11 mouse cellular contexts compared by ENCODE assay signal in genomic region chr2:58516000-58516399, GRCm38 (mm10). TPM values are rescaled to one million over a fixed set of nuclear protein-coding genes. Genes with fewer than 3 reads are reported as not detected.
DNase-seq lines count a peak whose midpoint lies in the region; ATAC-seq and TF ChIP-seq lines count a peak whose summit lies in the region.
"Had no signal": no experiment of that assay in that cellular context is flagged by ENCODE, and none has a peak within 500 bp of the region (broad histone marks: within the 10 kb centered on the region; RNA-seq: fewer than 3 reads in every experiment).

No protein-coding gene starts in this region.

- peak overlapping the region; percentile 69 for H3K9ac ChIP-seq in heart, embryonic 13.5 days
- H3K9ac ChIP-seq in heart, embryonic 15.5 days = no peak overlapping the region
- H3K9ac ChIP-seq in neural tube, embryonic 15.5 days (replicated peaks) = no peak overlapping the region

- no peaks in the 10 kb centered on the region for H3K27me3 ChIP-seq in heart, embryonic 13.5 days (replicated peaks)
- no peaks in the 10 kb centered on the region for H3K27me3 ChIP-seq in heart, embryonic 15.5 days
- H3K27me3 ChIP-seq in neural tube, embryonic 15.5 days (replicated peaks) = no peaks in the 10 kb centered on the region

- peak overlapping the region; percentile 64 for H3K4me2 ChIP-seq in heart, embryonic 13.5 days
- H3K4me2 ChIP-seq in heart, embryonic 15.5 days = peak overlapping the region; percentile 42
- no peak overlapping the region for H3K4me2 ChIP-seq in neural tube, embryonic 15.5 days

- H3K9me3 ChIP-seq in heart, embryonic 13.5 days = no peaks in the 10 kb centered on the region
- H3K9me3 ChIP-seq in heart, embryonic 15.5 days (replicated peaks) = no peaks in the 10 kb centered on the region
- H3K9me3 ChIP-seq in neural tube, embryonic 15.5 days (replicated peaks) = no peaks in the 10 kb centered on the region

- WGBS in heart, embryonic 13.5 days = 12% methylated on average over 15 of the region's 15 CpGs
- WGBS in lung, adult 2 months = 30% methylated on average over 15 of the region's 15 CpGs
- 18% methylated on average over 15 of the region's 15 CpGs for WGBS in heart, embryonic 15.5 days
- 46% methylated on average over 15 of the region's 15 CpGs for WGBS in neural tube, embryonic 15.5 days

- peak; percentile 28; the same call in 1 of the 2 replicates for ATAC-seq in heart, embryonic 13.5 days (ENCODE audit: extremely low read depth, insufficient number of reproducible peaks, low FRiP score, low TSS enrichment)
- ATAC-seq in heart, embryonic 15.5 days (replicated peaks; ENCODE audit: insufficient number of reproducible peaks, insufficient read depth, low FRiP score, low read depth) = peak; percentile 56; the same call in 1 of the 2 replicates
- ATAC-seq in neural tube, embryonic 15.5 days (ENCODE audit: low FRiP score) = no peak

- peaks cover 95% of the 10 kb centered on the region for H3K4me1 ChIP-seq in heart, embryonic 13.5 days
- peaks cover 8% of the 10 kb centered on the region for H3K4me1 ChIP-seq in lung, adult 2 months (ENCODE audit: control insufficient read depth, insufficient read depth, low read length)
- peaks cover 67% of the 10 kb centered on the region for H3K4me1 ChIP-seq in heart, embryonic 15.5 days (replicated peaks)
- H3K4me1 ChIP-seq in neural tube, embryonic 15.5 days = peaks cover 6% of the 10 kb centered on the region; the same call in 1 of the 2 replicates

- peak overlapping the region; percentile 89 for H3K27ac ChIP-seq in heart, embryonic 13.5 days (replicated peaks)
- peak overlapping the region; percentile 77 for H3K27ac ChIP-seq in heart, embryonic 15.5 days
- H3K27ac ChIP-seq in neural tube, embryonic 15.5 days (replicated peaks) = peak overlapping the region; percentile 56; the same call in 1 of the 2 replicates

- H3K36me3 ChIP-seq in heart, embryonic 13.5 days = peaks cover 11% of the 10 kb centered on the region; the same call in 1 of the 2 replicates
- H3K36me3 ChIP-seq in heart, embryonic 15.5 days = no peaks in the 10 kb centered on the region
- H3K36me3 ChIP-seq in neural tube, embryonic 15.5 days = no peaks in the 10 kb centered on the region
- H3K36me3 ChIP-seq: G1E had no signal

- H3K4me3 ChIP-seq in heart, embryonic 13.5 days = peak overlapping the region; percentile 40
- no peak overlapping the region for H3K4me3 ChIP-seq in lung, adult 2 months (replicated peaks; ENCODE audit: extremely low read depth, low read depth, low read length)
- peak overlapping the region; percentile 16 for H3K4me3 ChIP-seq in heart, embryonic 15.5 days
- no peak overlapping the region for H3K4me3 ChIP-seq in neural tube, embryonic 15.5 days (replicated peaks)

- TF ChIP-seq CTCF in lung, adult 2 months (IDR thresholded peaks at IDR 0.05; ENCODE audit: insufficient read depth, low read length) = no peak

- no peak for TF ChIP-seq POLR2A in lung, adult 2 months (IDR thresholded peaks at IDR 0.05; ENCODE audit: borderline replicate concordance, extremely low read depth, low read depth, low read length)

- DNase-seq in heart, adult 9 months (ENCODE audit: low spot score in 2 of 2) = no peak
- DNase-seq in lung, postnatal 10 days = peak; percentile 36
- no peak for DNase-seq in lung, adult 2 months
- DNase-seq in thymus, postnatal 10 days (ENCODE audit: low spot score in 2 of 2) = no peak
- DNase-seq in right cerebral cortex, postnatal 25 days = no peak
- DNase-seq: adrenal gland, postnatal 36 days; kidney, adult 18-20 months had no signal

RNA-seq across cellular contexts. Expression of gene Gm17409, which starts 46.1 kb away (rescaled TPM):
- polyA plus RNA-seq in heart, embryonic 13.5 days (2015; fragmentation: Nextera tagmentation; extraction: Ambion mirVana) = 0.15 TPM in 1 of 2 replicates, not detected in the other
- not detected in 2 replicates for polyA plus RNA-seq in lung, adult 2 months (2012; rRNA removed)
- not detected in 2 replicates for polyA plus RNA-seq in heart, embryonic 15.5 days (2015; fragmentation: Nextera tagmentation; extraction: Ambion mirVana)
- not detected in 2 replicates for polyA plus RNA-seq in neural tube, embryonic 15.5 days (2015; fragmentation: Nextera tagmentation; extraction: Ambion mirVana)
- polyA plus RNA-seq: G1E had no signal

RNA-seq across cellular contexts. Expression of gene Acvr1, which starts 51.0 kb away (rescaled TPM):
- polyA plus RNA-seq in heart, embryonic 13.5 days (2015; fragmentation: Nextera tagmentation; extraction: Ambion mirVana) = 9.2 and 9.8 TPM in 2 replicates
- polyA plus RNA-seq in lung, adult 2 months (2012; rRNA removed) = 5.0 and 9.7 TPM in 2 replicates
- polyA plus RNA-seq in heart, embryonic 15.5 days (2015; fragmentation: Nextera tagmentation; extraction: Ambion mirVana) = 8.6 and 8.8 TPM in 2 replicates
- polyA plus RNA-seq in neural tube, embryonic 15.5 days (2015; fragmentation: Nextera tagmentation; extraction: Ambion mirVana) = 6.1 and 6.6 TPM in 2 replicates
- polyA plus RNA-seq: G1E had no signal

RNA-seq across cellular contexts. Expression of gene Upp2, which starts 51.1 kb away (rescaled TPM):
- 6.4 and 7.6 TPM in 2 replicates for polyA plus RNA-seq in heart, embryonic 13.5 days (2015; fragmentation: Nextera tagmentation; extraction: Ambion mirVana)
- 4.8 and 7.6 TPM in 2 replicates for polyA plus RNA-seq in lung, adult 2 months (2012; rRNA removed)
- polyA plus RNA-seq in heart, embryonic 15.5 days (2015; fragmentation: Nextera tagmentation; extraction: Ambion mirVana) = 5.2 and 7.5 TPM in 2 replicates
- 15.3 and 19.0 TPM in 2 replicates for polyA plus RNA-seq in neural tube, embryonic 15.5 days (2015; fragmentation: Nextera tagmentation; extraction: Ambion mirVana)
- polyA plus RNA-seq: G1E had no signal

Comparison
In these comparisons a context has a peak if more than half of its experiments do, and no peak if none do; other contexts are left out.
1. H3K4me3 ChIP-seq: peak in heart, embryonic 13.5 days (single experiment) and heart, embryonic 15.5 days (single experiment); none in lung, adult 2 months (single experiment) and neural tube, embryonic 15.5 days (single experiment).
2. Peak in every context shown above with its lines, with median percentiles within 50 percentile points of each other: H3K27ac ChIP-seq.